Mouse (Mus musculus) midbrain, embryonic 13.5 days (tissue): ENCODE data around the gene Cmtm7. TPM values are rescaled to one million over a fixed set of nuclear protein-coding genes. Genes with fewer than 3 reads are reported as not detected.

Source experiments
- ATAC-seq: fragments of 200-750 bp; cut with Nextera tagmentation; 2 replicates; pipeline ENCODE4 v1.8.0; 2017; ENCODE audit warnings: mild to moderate bottlenecking, moderate TSS enrichment, moderate library complexity
- H3K27ac ChIP-seq: fragments of 300-500 bp; sonication (generic); 2 replicates; pipeline ENCODE4 v1.5.1; 2015; ENCODE audit warnings: inconsistent platforms, mild to moderate bottlenecking, moderate library complexity
- H3K27me3 ChIP-seq: fragments of 300-500 bp; sonication (generic); 2 replicates; pipeline ENCODE4 v1.6.1; 2015; ENCODE audit warnings: mild to moderate bottlenecking, inconsistent platforms
- H3K36me3 ChIP-seq: fragments of 300-500 bp; sonication (generic); 2 replicates; pipeline ENCODE4 v1.6.1; 2015; ENCODE audit warnings: mild to moderate bottlenecking, inconsistent platforms
- H3K4me1 ChIP-seq: fragments of 300-500 bp; sonication (generic); replicated peaks from 2 replicates; pipeline ENCODE4 v1.6.1; 2015; ENCODE audit warnings: inconsistent platforms
- H3K4me2 ChIP-seq: fragments of 300-500 bp; sonication (generic); replicated peaks from 2 replicates; pipeline ENCODE4 v1.6.1; 2015; ENCODE audit warnings: moderate library complexity, mild to moderate bottlenecking, inconsistent platforms
- H3K4me3 ChIP-seq: fragments of 300-500 bp; sonication (generic); replicated peaks from 2 replicates; pipeline ENCODE4 v1.5.1; 2015; ENCODE audit warnings: mild to moderate bottlenecking, inconsistent platforms
- H3K9ac ChIP-seq: fragments of 300-500 bp; sonication (generic); replicated peaks from 2 replicates; pipeline ENCODE4 v1.6.1; 2015; ENCODE audit warnings: mild to moderate bottlenecking, inconsistent platforms
- H3K9me3 ChIP-seq: fragments of 300-500 bp; sonication (generic); 2 replicates; pipeline ENCODE4 v1.6.1; 2016; ENCODE audit warnings: mild to moderate bottlenecking, inconsistent platforms
- WGBS: fragments of 180-500 bp; shearing (Covaris S2); methylation state at CpG from one replicate; pipeline ENCODE4 v1.1.7; 2015; 5-methylcytosine and 5-hydroxymethylcytosine counted together
- polyA plus RNA-seq: library from polyadenylated mRNA; unstranded; fragments of >200 nt; fragmentation: Nextera tagmentation; extraction: Ambion mirVana; gene quantifications from 2 replicates; pipeline ENCODE4 v1.2.1, GENCODE M21; 2015

The Cmtm7 gene
- polyA plus RNA-seq, 1 experiment from 2014 or later = 21.1 TPM

GRCm38 (mm10) chr9:114789989-114790388 is 8.3 kb upstream of the Cmtm7 start:
- Histone ChIP-seq H3K4me2 (no peak overlapping the region), H3K27ac (no peak overlapping the region), H3K4me3 (no peak overlapping the region), H3K36me3 (no peaks in the 10 kb centered on the region), H3K27me3 (no peaks in the 10 kb centered on the region), H3K9ac (no peak overlapping the region), H3K9me3 (no peaks in the 10 kb centered on the region), H3K4me1 (peaks cover 7% of the 10 kb centered on the region)
- 85% methylated on average over 8 of the region's 8 CpGs for WGBS
- no peak for ATAC-seq

GRCm38 (mm10) chr9:114789557-114789956 is 7.9 kb upstream of the Cmtm7 start:
- H3K9me3 ChIP-seq = no peaks in the 10 kb centered on the region
- no peak overlapping the region for H3K27ac ChIP-seq
- H3K4me1 ChIP-seq = peaks cover 7% of the 10 kb centered on the region
- no peaks in the 10 kb centered on the region for H3K36me3 ChIP-seq
- 82% methylated on average over 7 of the region's 7 CpGs for whole genome bisulfite sequencing
- no peak overlapping the region for H3K4me3 ChIP-seq
- ATAC-seq = no peak
- no peak overlapping the region for H3K4me2 ChIP-seq
- H3K27me3 ChIP-seq = no peaks in the 10 kb centered on the region
- no peak overlapping the region for H3K9ac ChIP-seq

GRCm38 (mm10) chr9:114788697-114789096 is 7.0 kb upstream of the Cmtm7 start:
- no peak for ATAC-seq
- 92% methylated on average over 8 of the region's 8 CpGs for WGBS
- H3K27ac ChIP-seq = no peak overlapping the region

GRCm38 (mm10) chr9:114787716-114788115 is 6.1 kb upstream of the Cmtm7 start:
- Histone ChIP-seq H3K4me3 (no peak overlapping the region), H3K36me3 (no peaks in the 10 kb centered on the region), H3K27me3 (no peaks in the 10 kb centered on the region; the same call in 1 of the 2 replicates), H3K4me1 (peaks cover 7% of the 10 kb centered on the region), H3K4me2 (no peak overlapping the region), H3K9ac (no peak overlapping the region), H3K9me3 (no peaks in the 10 kb centered on the region), H3K27ac (no peak overlapping the region)
- WGBS = 94% methylated on average over 7 of the region's 7 CpGs
- no peak for ATAC-seq

More at GRCm38 (mm10) chr9:114788697-114789096, 7.0 kb upstream of the Cmtm7 start:
- Histone ChIP-seq H3K9me3 (no peaks in the 10 kb centered on the region), H3K9ac (no peak overlapping the region), H3K4me3 (no peak overlapping the region), H3K4me2 (no peak overlapping the region), H3K4me1 (peaks cover 7% of the 10 kb centered on the region), H3K36me3 (no peaks in the 10 kb centered on the region), H3K27me3 (no peaks in the 10 kb centered on the region)

- ATAC-seq = no peak
- H3K27me3 ChIP-seq = no peaks in the 10 kb centered on the region; the same call in 1 of the 2 replicates
- H3K27ac ChIP-seq = no peak overlapping the region
- H3K4me3 ChIP-seq = no peak overlapping the region
- H3K9ac ChIP-seq = no peak overlapping the region
- H3K36me3 ChIP-seq = no peaks in the 10 kb centered on the region
- no peak overlapping the region for H3K4me2 ChIP-seq
- peaks cover 7% of the 10 kb centered on the region for H3K4me1 ChIP-seq
- 97% methylated on average over 5 of the region's 5 CpGs for WGBS
- H3K9me3 ChIP-seq = no peaks in the 10 kb centered on the region
These were observed 5.5 kb upstream of the Cmtm7 start for GRCm38 (mm10) chr9:114787134-114787533.

- H3K4me2 ChIP-seq = 0 out of 2 replicates have a peak overlapping the region, but pooled peaks have one; percentile 17
- H3K9me3 ChIP-seq = no peaks in the 10 kb centered on the region
- ATAC-seq = no peak
- no peak overlapping the region for H3K27ac ChIP-seq
- H3K9ac ChIP-seq = no peak overlapping the region
- H3K4me3 ChIP-seq = no peak overlapping the region
- H3K4me1 ChIP-seq = peaks cover 20% of the 10 kb centered on the region
- H3K36me3 ChIP-seq = no peaks in the 10 kb centered on the region
- peaks cover 3% of the 10 kb centered on the region; the same call in 1 of the 2 replicates for H3K27me3 ChIP-seq
- WGBS = 8% methylated on average over 16 of the region's 16 CpGs
These were observed 3.9 kb upstream of the Cmtm7 start for GRCm38 (mm10) chr9:114785432-114786125.

- under 1% methylated on average over 38 of the region's 38 CpGs for WGBS
- peak overlapping the region; percentile 26; the same call in 1 of the 2 replicates for H3K27ac ChIP-seq
These were observed 720 bp downstream of the Cmtm7 start for GRCm38 (mm10) chr9:114780746-114781525.

GRCm38 (mm10) chr9:114779984-114780745 is 1.5 kb downstream of the Cmtm7 start:
- Histone ChIP-seq H3K27me3 (peaks cover 3% of the 10 kb centered on the region; the same call in 1 of the 2 replicates), H3K4me3 (peak overlapping the region; percentile 53), H3K9me3 (no peaks in the 10 kb centered on the region), H3K4me1 (peaks cover 23% of the 10 kb centered on the region), H3K27ac (no peak overlapping the region), H3K4me2 (peak overlapping the region; percentile 93), H3K9ac (0 out of 2 replicates have a peak overlapping the region, but pooled peaks have one; percentile 72), H3K36me3 (no peaks in the 10 kb centered on the region)
- ATAC-seq = peak; percentile 31
- 29% methylated on average over 23 of the region's 23 CpGs for WGBS

More at GRCm38 (mm10) chr9:114780746-114781525, 720 bp downstream of the Cmtm7 start:
- ATAC-seq = peak; percentile 59
- Histone ChIP-seq H3K4me3 (peak overlapping the region; percentile 53), H3K4me1 (peaks cover 29% of the 10 kb centered on the region), H3K27me3 (peaks cover 3% of the 10 kb centered on the region; the same call in 1 of the 2 replicates), H3K36me3 (no peaks in the 10 kb centered on the region), H3K9me3 (no peaks in the 10 kb centered on the region), H3K9ac (peak overlapping the region; percentile 72), H3K4me2 (peak overlapping the region; percentile 93)

- WGBS = 87% methylated on average over 7 of the region's 7 CpGs
- Histone ChIP-seq H3K27ac (no peak overlapping the region), H3K9ac (no peak overlapping the region), H3K4me2 (no peak overlapping the region), H3K27me3 (peaks cover 3% of the 10 kb centered on the region; the same call in 1 of the 2 replicates), H3K4me3 (no peak overlapping the region), H3K36me3 (no peaks in the 10 kb centered on the region), H3K9me3 (no peaks in the 10 kb centered on the region), H3K4me1 (peaks cover 23% of the 10 kb centered on the region)
- ATAC-seq = no peak
These were observed 2.8 kb downstream of the Cmtm7 start for GRCm38 (mm10) chr9:114778877-114779276.

- Histone ChIP-seq H3K27ac (no peak overlapping the region), H3K4me1 (peaks cover 23% of the 10 kb centered on the region), H3K4me2 (no peak overlapping the region), H3K9ac (no peak overlapping the region), H3K4me3 (no peak overlapping the region), H3K27me3 (peaks cover 3% of the 10 kb centered on the region; the same call in 1 of the 2 replicates), H3K9me3 (no peaks in the 10 kb centered on the region), H3K36me3 (no peaks in the 10 kb centered on the region)
- 87% methylated on average over 7 of the region's 7 CpGs for WGBS
- no peak for ATAC-seq
These were observed 3.6 kb downstream of the Cmtm7 start for GRCm38 (mm10) chr9:114778047-114778390.

- Histone ChIP-seq H3K4me3 (no peak overlapping the region), H3K36me3 (peaks cover 2% of the 10 kb centered on the region; the same call in 1 of the 2 replicates), H3K4me2 (no peak overlapping the region), H3K27me3 (0 out of 2 replicates have a peak, but pooled peaks cover 3% of the 10 kb centered on the region), H3K9me3 (no peaks in the 10 kb centered on the region), H3K27ac (no peak overlapping the region), H3K4me1 (peaks cover 23% of the 10 kb centered on the region), H3K9ac (no peak overlapping the region)
- no peak for ATAC-seq
- WGBS = 88% methylated on average over 6 of the region's 6 CpGs
These were observed 4.2 kb downstream of the Cmtm7 start for GRCm38 (mm10) chr9:114777178-114778046.
